Mouse (Mus musculus): ENCODE results near the gene Il24. TPM values are rescaled to one million over a fixed set of nuclear protein-coding genes. Genes with fewer than 3 reads are reported as not detected.
A peak's percentile ranks its signal among the peaks of the same experiment; 100 is the strongest.

Il24 gene
- polyA plus RNA-seq, 1 experiment from 2014 or later, result not detected

DNA sequence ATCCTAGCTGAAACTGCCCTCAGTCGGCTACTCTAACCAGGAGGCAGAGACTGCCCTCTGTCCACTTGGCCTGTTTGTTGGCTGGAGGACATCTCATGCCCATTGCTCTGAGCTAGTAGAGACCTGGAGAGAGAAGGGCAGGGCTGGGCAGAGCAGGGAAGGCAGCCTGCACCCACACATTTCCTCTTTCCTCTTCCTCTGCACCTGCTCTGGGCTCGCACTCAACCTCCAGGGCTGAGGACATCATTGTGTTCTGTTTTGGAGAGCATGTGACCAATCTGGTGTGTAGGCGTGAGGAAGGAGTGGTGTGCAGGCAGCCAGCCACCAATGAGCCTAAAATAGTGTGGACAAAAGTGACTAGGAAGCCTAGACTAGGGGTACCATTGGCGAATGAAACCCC, 23.0 kb downstream of the Il24 start:
- 41% methylated on average over 4 of the region's 4 CpGs for WGBS (ENCODE audit: insufficient replicate concordance)
- ATAC-seq (ENCODE audit: low read depth), result no peak

DNA sequence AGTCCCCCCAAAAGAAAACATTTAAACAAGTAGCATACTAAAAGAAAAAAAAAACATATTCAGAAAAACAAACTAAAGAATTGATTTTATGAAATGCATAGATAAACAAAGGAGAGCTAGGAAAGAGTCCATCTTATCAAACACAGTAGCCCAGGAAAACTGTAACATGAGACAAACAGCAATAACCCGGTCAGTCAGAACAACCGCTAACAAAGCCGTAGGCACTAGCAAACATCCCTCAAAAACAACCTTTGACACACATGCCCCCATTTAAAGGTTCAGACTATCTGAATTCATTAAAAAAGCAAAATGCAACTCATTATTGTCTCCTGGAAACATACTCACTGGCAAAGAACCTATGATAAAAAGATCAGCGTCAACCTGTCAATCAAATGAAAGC, 29.8 kb downstream of the Il24 start:
- Histone ChIP-seq H3K9ac (ENCODE audit: low read depth, low read length) (no peak overlapping the region), H3K4me1 (ENCODE audit: control insufficient read depth, low read depth, low read length) (no peaks in the 10 kb centered on the region), H3K4me3 (ENCODE audit: low read depth, low read length) (no peak overlapping the region), H3K36me3 (ENCODE audit: control insufficient read depth, insufficient read depth) (no peaks in the 10 kb centered on the region), H3K27ac (ENCODE audit: low read length) (no peak overlapping the region), H3K4me2 (ENCODE audit: low read depth, low read length) (no peak overlapping the region), H3K9me3 (replicated peaks; ENCODE audit: control insufficient read depth, low read length) (no peaks in the 10 kb centered on the region), H3K27me3 (ENCODE audit: control insufficient read depth, insufficient read depth, low read depth, low read length) (no peaks in the 10 kb centered on the region)
- WGBS (ENCODE audit: insufficient replicate concordance), result 68% methylated on average over 4 of the region's 4 CpGs
- peak; percentile 53 for ATAC-seq (ENCODE audit: low read depth)

More for the DNA sequence above, 23.0 kb downstream of the Il24 start:
- H3K27me3 ChIP-seq (ENCODE audit: control insufficient read depth, insufficient read depth, low read depth, low read length), result no peaks in the 10 kb centered on the region
- no peak overlapping the region for H3K4me3 ChIP-seq (ENCODE audit: low read depth, low read length)
- H3K9ac ChIP-seq (ENCODE audit: low read depth, low read length), result no peak overlapping the region
- no peak overlapping the region for H3K27ac ChIP-seq (ENCODE audit: low read length)
- no peaks in the 10 kb centered on the region for H3K9me3 ChIP-seq (replicated peaks; ENCODE audit: control insufficient read depth, low read length)
- H3K36me3 ChIP-seq (ENCODE audit: control insufficient read depth, insufficient read depth), result no peaks in the 10 kb centered on the region
- no peak overlapping the region for H3K4me2 ChIP-seq (ENCODE audit: low read depth, low read length)
- no peaks in the 10 kb centered on the region for H3K4me1 ChIP-seq (ENCODE audit: control insufficient read depth, low read depth, low read length)

DNA sequence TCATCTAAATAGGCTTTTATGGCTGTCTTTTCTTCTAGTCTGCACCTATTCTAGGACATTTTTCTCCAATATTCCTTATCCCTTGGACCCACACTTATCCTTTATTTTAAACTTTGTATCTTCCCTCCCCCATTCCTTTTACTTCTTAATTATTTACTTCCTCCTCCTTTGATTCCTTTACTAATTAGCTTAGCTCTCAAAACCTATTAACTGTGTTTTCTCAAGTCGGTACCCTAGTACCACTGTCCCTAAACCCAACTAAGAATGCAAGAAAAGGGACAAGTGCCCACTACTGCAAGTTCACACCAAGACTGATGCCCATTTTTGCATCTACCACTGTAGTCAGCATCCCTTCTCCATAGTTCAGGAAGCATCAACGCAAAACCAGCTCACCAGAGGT, 31.5 kb downstream of the Il24 start:
- 65% methylated on average over 2 of the region's 2 CpGs for WGBS (ENCODE audit: insufficient replicate concordance)
- no peaks in the 10 kb centered on the region for H3K36me3 ChIP-seq (ENCODE audit: control insufficient read depth, insufficient read depth)
- no peak overlapping the region for H3K4me3 ChIP-seq (ENCODE audit: low read depth, low read length)
- H3K9me3 ChIP-seq (replicated peaks; ENCODE audit: control insufficient read depth, low read length), result no peaks in the 10 kb centered on the region
- H3K9ac ChIP-seq (ENCODE audit: low read depth, low read length), result no peak overlapping the region
- H3K27me3 ChIP-seq (ENCODE audit: control insufficient read depth, insufficient read depth, low read depth, low read length), result no peaks in the 10 kb centered on the region
- H3K4me2 ChIP-seq (ENCODE audit: low read depth, low read length), result no peak overlapping the region
- ATAC-seq (ENCODE audit: low read depth), result no peak
- H3K4me1 ChIP-seq (ENCODE audit: control insufficient read depth, low read depth, low read length), result no peaks in the 10 kb centered on the region
- no peak overlapping the region for H3K27ac ChIP-seq (ENCODE audit: low read length)

DNA sequence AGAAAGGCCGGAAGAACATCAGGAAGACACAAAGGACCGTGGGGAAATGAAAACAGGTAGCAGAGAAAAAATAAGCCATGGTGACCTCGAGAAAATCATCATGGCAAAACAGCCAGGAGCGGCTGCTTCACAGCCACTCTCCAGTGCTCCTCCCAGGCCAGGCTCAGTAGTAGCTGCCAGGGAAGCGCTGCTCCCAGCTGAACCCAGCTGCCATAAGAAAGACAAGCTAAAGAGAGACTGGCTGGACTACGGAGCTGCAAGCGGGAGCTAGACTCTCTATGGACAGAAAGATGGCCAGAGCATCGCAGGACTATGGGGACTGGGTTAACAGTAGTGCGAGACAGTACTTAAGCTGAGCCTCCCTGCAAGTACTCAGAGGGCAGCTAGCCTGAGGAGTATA, 32.4 kb downstream of the Il24 start:
- H3K27me3 ChIP-seq (ENCODE audit: control insufficient read depth, insufficient read depth, low read depth, low read length), result no peaks in the 10 kb centered on the region
- no peak overlapping the region for H3K27ac ChIP-seq (ENCODE audit: low read length)
- no peak overlapping the region for H3K4me2 ChIP-seq (ENCODE audit: low read depth, low read length)
- H3K9me3 ChIP-seq (replicated peaks; ENCODE audit: control insufficient read depth, low read length), result no peaks in the 10 kb centered on the region
- H3K36me3 ChIP-seq (ENCODE audit: control insufficient read depth, insufficient read depth), result no peaks in the 10 kb centered on the region
- H3K4me3 ChIP-seq (ENCODE audit: low read depth, low read length), result no peak overlapping the region
- no peak overlapping the region for H3K9ac ChIP-seq (ENCODE audit: low read depth, low read length)
- H3K4me1 ChIP-seq (ENCODE audit: control insufficient read depth, low read depth, low read length), result no peaks in the 10 kb centered on the region
- WGBS (ENCODE audit: insufficient replicate concordance), result 63% methylated on average over 9 of the region's 9 CpGs
- no peak for ATAC-seq (ENCODE audit: low read depth)

DNA sequence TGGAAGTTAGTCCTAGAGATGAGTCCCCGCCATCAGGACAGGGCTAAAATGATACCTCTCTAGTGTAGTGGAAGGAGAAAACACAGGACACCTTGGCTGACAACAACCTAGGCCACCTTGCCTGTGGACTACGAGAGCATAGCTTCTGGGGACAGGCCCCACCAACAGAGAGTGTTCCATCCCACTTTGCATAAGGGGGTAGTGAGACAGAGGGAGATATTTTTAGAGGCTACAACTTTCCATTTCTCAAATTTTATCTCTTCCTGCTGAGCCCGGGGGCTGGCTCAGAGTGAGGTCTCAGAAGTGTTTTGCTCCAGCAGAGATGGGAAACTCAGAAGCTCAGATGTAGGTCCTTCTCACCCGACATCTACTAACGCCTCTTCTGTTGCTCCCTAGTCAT, 36.8 kb downstream of the Il24 start:
- ATAC-seq (ENCODE audit: low read depth), result no peak

DNA sequence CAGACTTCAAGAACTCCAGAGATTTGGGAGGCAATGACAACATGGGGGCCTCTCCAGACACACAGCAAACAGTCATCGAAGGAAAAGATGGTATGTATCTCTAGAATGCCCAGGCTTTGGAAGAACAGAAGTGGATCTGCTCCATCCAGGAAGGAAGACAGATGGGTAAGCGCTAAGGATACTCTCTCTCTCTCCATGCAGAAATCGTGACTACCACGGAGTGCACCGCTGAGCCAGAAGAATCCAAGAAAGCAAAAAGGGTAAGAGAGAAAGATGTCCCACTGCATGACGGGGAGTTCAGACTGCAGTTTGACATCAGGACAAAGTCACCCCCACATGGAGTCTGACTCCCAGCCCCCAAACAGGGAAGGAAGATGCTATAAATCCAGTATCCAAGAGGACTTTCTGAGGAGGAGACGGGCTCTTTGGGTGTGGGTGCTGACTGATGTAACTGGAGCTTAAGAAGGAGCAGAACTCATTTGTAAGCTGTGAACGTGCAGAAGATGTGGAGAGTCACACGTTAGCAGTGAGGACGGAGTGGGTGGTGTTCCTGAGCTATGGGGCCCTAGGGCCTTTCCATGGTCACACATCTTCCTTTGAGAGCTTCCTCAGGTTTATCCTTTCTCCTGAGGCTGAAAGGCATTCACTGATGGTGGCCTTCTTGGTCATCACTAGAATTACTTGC, 37.6 kb downstream of the Il24 start:
- Histone ChIP-seq H3K9ac (ENCODE audit: low read depth, low read length) (no peak overlapping the region), H3K4me3 (ENCODE audit: low read depth, low read length) (no peak overlapping the region), H3K4me1 (ENCODE audit: control insufficient read depth, low read depth, low read length) (no peaks in the 10 kb centered on the region), H3K27me3 (ENCODE audit: control insufficient read depth, insufficient read depth, low read depth, low read length) (no peaks in the 10 kb centered on the region), H3K27ac (ENCODE audit: low read length) (no peak overlapping the region), H3K9me3 (replicated peaks; ENCODE audit: control insufficient read depth, low read length) (no peaks in the 10 kb centered on the region), H3K36me3 (ENCODE audit: control insufficient read depth, insufficient read depth) (no peaks in the 10 kb centered on the region), H3K4me2 (ENCODE audit: low read depth, low read length) (no peak overlapping the region)
- 69% methylated on average over 10 of the region's 10 CpGs for WGBS (ENCODE audit: insufficient replicate concordance)
- ATAC-seq (ENCODE audit: low read depth), result no peak

More for the DNA sequence above, 36.8 kb downstream of the Il24 start:
- Histone ChIP-seq H3K4me1 (ENCODE audit: control insufficient read depth, low read depth, low read length) (no peaks in the 10 kb centered on the region), H3K9ac (ENCODE audit: low read depth, low read length) (no peak overlapping the region), H3K4me2 (ENCODE audit: low read depth, low read length) (no peak overlapping the region), H3K4me3 (ENCODE audit: low read depth, low read length) (no peak overlapping the region), H3K27me3 (ENCODE audit: control insufficient read depth, insufficient read depth, low read depth, low read length) (no peaks in the 10 kb centered on the region), H3K27ac (ENCODE audit: low read length) (no peak overlapping the region), H3K9me3 (replicated peaks; ENCODE audit: control insufficient read depth, low read length) (no peaks in the 10 kb centered on the region), H3K36me3 (ENCODE audit: control insufficient read depth, insufficient read depth) (no peaks in the 10 kb centered on the region)
- WGBS (ENCODE audit: insufficient replicate concordance), result 45% methylated on average over 5 of the region's 5 CpGs

DNA sequence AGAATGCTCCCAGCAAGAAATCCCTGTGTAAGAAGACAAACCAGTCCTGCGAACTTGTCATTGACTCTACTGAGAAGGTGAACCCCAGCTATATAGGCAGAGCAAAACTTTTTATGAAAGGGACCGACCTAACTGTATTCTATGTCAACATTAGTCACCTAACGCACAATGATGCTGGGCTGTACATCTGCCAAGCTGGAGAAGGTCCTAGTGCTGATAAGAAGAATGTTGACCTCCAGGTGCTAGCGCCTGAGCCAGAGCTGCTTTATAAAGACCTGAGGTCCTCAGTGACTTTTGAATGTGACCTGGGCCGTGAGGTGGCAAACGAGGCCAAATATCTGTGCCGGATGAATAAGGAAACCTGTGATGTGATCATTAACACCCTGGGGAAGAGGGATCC, 42.7 kb downstream of the Il24 start:
- Histone ChIP-seq H3K36me3 (ENCODE audit: control insufficient read depth, insufficient read depth) (no peaks in the 10 kb centered on the region), H3K9ac (ENCODE audit: low read depth, low read length) (no peak overlapping the region), H3K4me3 (ENCODE audit: low read depth, low read length) (no peak overlapping the region), H3K4me2 (ENCODE audit: low read depth, low read length) (no peak overlapping the region), H3K27ac (ENCODE audit: low read length) (no peak overlapping the region), H3K4me1 (ENCODE audit: control insufficient read depth, low read depth, low read length) (no peaks in the 10 kb centered on the region; the same call in 1 of the 2 replicates), H3K27me3 (ENCODE audit: control insufficient read depth, insufficient read depth, low read depth, low read length) (no peaks in the 10 kb centered on the region), H3K9me3 (replicated peaks; ENCODE audit: control insufficient read depth, low read length) (no peaks in the 10 kb centered on the region)
- no peak for ATAC-seq (ENCODE audit: low read depth)
- WGBS (ENCODE audit: insufficient replicate concordance), result 63% methylated on average over 7 of the region's 7 CpGs

DNA sequence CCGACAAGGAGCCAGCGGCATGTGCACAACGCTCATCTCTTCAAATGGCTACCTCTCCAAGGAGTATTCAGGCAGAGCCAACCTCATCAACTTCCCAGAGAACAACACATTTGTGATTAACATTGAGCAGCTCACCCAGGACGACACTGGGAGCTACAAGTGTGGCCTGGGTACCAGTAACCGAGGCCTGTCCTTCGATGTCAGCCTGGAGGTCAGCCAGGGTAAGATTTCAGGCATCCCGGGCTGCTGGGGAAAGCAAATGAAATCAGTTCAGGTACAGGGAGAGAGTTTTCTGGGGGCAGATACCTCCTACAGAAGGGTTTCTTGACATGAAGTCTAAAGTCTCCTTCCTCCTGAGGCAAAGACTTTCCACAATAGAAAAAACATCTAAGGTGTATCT, 45.6 kb downstream of the Il24 start:
- Histone ChIP-seq H3K9me3 (replicated peaks; ENCODE audit: control insufficient read depth, low read length) (no peaks in the 10 kb centered on the region), H3K9ac (ENCODE audit: low read depth, low read length) (no peak overlapping the region), H3K36me3 (ENCODE audit: control insufficient read depth, insufficient read depth) (no peaks in the 10 kb centered on the region), H3K4me2 (ENCODE audit: low read depth, low read length) (no peak overlapping the region), H3K27me3 (ENCODE audit: control insufficient read depth, insufficient read depth, low read depth, low read length) (no peaks in the 10 kb centered on the region), H3K27ac (ENCODE audit: low read length) (0 out of 2 replicates have a peak overlapping the region, but pooled peaks have one; percentile 35), H3K4me1 (ENCODE audit: control insufficient read depth, low read depth, low read length) (no peaks in the 10 kb centered on the region; the same call in 1 of the 2 replicates), H3K4me3 (ENCODE audit: low read depth, low read length) (no peak overlapping the region)
- no peak for ATAC-seq (ENCODE audit: low read depth)
- WGBS (ENCODE audit: insufficient replicate concordance), result 77% methylated on average over 7 of the region's 7 CpGs

DNA sequence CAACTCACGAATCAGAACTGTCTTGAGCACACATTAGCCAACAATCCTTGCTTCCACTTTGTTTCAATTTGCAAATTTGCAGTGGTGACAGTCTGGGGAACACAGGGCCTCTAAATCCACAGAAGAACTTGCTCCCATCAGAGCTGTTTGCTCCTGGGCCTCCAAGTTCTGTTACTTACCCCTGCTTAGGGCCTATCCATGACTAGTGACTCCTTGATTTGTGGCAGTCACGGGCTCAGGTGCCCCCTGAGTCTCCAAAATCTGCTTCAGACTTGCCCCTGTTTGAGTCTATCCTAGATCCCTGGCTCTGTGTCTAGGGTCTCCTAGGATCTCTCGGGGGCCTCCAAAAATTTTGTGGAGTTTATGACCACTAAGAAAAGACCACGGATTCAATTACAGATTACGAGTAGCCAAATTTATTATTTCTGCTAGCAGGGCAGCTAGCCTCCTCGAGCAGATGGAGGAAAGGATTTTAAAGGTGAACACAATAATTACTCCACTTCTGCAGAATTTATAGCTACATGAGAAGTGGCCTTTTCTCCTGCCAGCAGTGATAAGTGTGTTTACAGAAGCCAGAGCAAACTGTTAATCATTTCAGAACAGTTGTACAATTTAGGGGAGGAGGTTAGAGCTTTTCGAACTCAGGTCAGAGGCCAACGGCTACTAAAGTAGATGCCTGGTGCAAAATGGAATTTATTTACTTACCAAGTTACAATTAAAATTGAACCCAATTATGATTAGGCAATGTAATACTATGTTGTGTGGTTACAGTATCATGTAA, 46.5 kb downstream of the Il24 start:
- Histone ChIP-seq H3K4me2 (ENCODE audit: low read depth, low read length) (no peak overlapping the region), H3K4me3 (ENCODE audit: low read depth, low read length) (no peak overlapping the region), H3K9ac (ENCODE audit: low read depth, low read length) (no peak overlapping the region), H3K27ac (ENCODE audit: low read length) (peak overlapping the region; percentile 81), H3K36me3 (ENCODE audit: control insufficient read depth, insufficient read depth) (no peaks in the 10 kb centered on the region), H3K9me3 (replicated peaks; ENCODE audit: control insufficient read depth, low read length) (no peaks in the 10 kb centered on the region), H3K27me3 (ENCODE audit: control insufficient read depth, insufficient read depth, low read depth, low read length) (no peaks in the 10 kb centered on the region), H3K4me1 (ENCODE audit: control insufficient read depth, low read depth, low read length) (no peaks in the 10 kb centered on the region; the same call in 1 of the 2 replicates)
- 45% methylated on average over 8 of the region's 8 CpGs for whole genome bisulfite sequencing (ENCODE audit: insufficient replicate concordance)
- peak; percentile 83 for ATAC-seq (ENCODE audit: low read depth)
